Mouse (Mus musculus) midbrain, embryonic 11.5 days (tissue): Measurements from ENCODE around the gene Olfr190. TPM values are rescaled to one million over a fixed set of nuclear protein-coding genes. Genes with fewer than 3 reads are reported as not detected.
"Not testable (repeated sequence)": the region's sequence is repeated elsewhere in the genome, so short reads cannot be mapped to it uniquely, and the experiment has no call there.

Source experiments
- ATAC-seq: fragments of 200-750 bp; cut with Nextera tagmentation; 2 replicates; pipeline ENCODE4 v1.8.0; 2017; ENCODE audit warnings: moderate TSS enrichment, moderate library complexity; ENCODE audit not compliant: low FRiP score
- DNase-seq: peaks from one replicate; pipeline ENCODE4 v3.0.0; 2015; ENCODE audit warnings: low spot score; ENCODE audit errors: missing footprints
- H3K27ac ChIP-seq: fragments of 300-500 bp; sonication (generic); 2 replicates; pipeline ENCODE4 v1.5.1; 2014; ENCODE audit warnings: low read depth, low read length
- H3K27me3 ChIP-seq: fragments of 300-500 bp; sonication (generic); 2 replicates; pipeline ENCODE4 v1.6.1; 2014; ENCODE audit warnings: mild to moderate bottlenecking, low read length, moderate library complexity, mixed read lengths; ENCODE audit not compliant: control insufficient read depth, insufficient read depth
- H3K36me3 ChIP-seq: fragments of 300-500 bp; sonication (generic); 2 replicates; pipeline ENCODE4 v1.6.1; 2014; ENCODE audit warnings: mild to moderate bottlenecking, low read length, moderate library complexity, mixed read lengths; ENCODE audit not compliant: control insufficient read depth, insufficient read depth
- H3K4me1 ChIP-seq: fragments of 300-500 bp; sonication (generic); 2 replicates; pipeline ENCODE4 v1.6.1; 2014; ENCODE audit warnings: low read length; ENCODE audit not compliant: control insufficient read depth, insufficient read depth
- H3K4me2 ChIP-seq: fragments of 300-500 bp; sonication (generic); 2 replicates; pipeline ENCODE4 v1.6.1; 2014; ENCODE audit warnings: mild to moderate bottlenecking, moderate library complexity
- H3K4me3 ChIP-seq: fragments of 300-500 bp; sonication (generic); 2 replicates; pipeline ENCODE4 v1.5.1; 2014; ENCODE audit warnings: low read depth, low read length
- H3K9ac ChIP-seq: fragments of 300-500 bp; sonication (generic); 2 replicates; pipeline ENCODE4 v1.6.1; 2014; ENCODE audit warnings: low read length
- H3K9me3 ChIP-seq: fragments of 300-500 bp; sonication (generic); 2 replicates; pipeline ENCODE4 v1.6.1; 2016; ENCODE audit warnings: low read length; ENCODE audit not compliant: control insufficient read depth
- WGBS: fragments of 180-500 bp; shearing (Covaris S2); extraction: QIAGEN DNeasy Blood & Tissue Kit; methylation state at CpG from one replicate; pipeline ENCODE4 v1.1.7; 2014; 5-methylcytosine and 5-hydroxymethylcytosine counted together
- polyA plus RNA-seq: library from polyadenylated mRNA; unstranded; fragments of >200 nt; fragmentation: Nextera tagmentation; extraction: Ambion mirVana; gene quantifications from 2 replicates; pipeline ENCODE4 v1.2.1, GENCODE M21; 2014

The Olfr190 gene
- polyA plus RNA-seq, 1 experiment from 2014 or later, result not detected

GRCm38 (mm10) chr16:59062411-59062810 is 15.4 kb downstream of the Olfr190 start:
- not testable (repeated sequence) for H3K9ac ChIP-seq, H3K27ac ChIP-seq, H3K27me3 ChIP-seq, H3K4me1 ChIP-seq, H3K4me2 ChIP-seq, DNase-seq, H3K9me3 ChIP-seq, H3K36me3 ChIP-seq, H3K4me3 ChIP-seq, ATAC-seq
- 82% methylated on average over 3 of the region's 3 CpGs for WGBS

GRCm38 (mm10) chr16:59049286-59049685 is 28.5 kb downstream of the Olfr190 start:
- H3K4me1 ChIP-seq, H3K27ac ChIP-seq, H3K27me3 ChIP-seq, H3K36me3 ChIP-seq, H3K9ac ChIP-seq, H3K4me2 ChIP-seq, H3K4me3 ChIP-seq, H3K9me3 ChIP-seq, ATAC-seq, DNase-seq: not testable (repeated sequence)
- 95% methylated on average over 2 of the region's 2 CpGs for WGBS

GRCm38 (mm10) chr16:59048860-59049259 is 28.9 kb downstream of the Olfr190 start:
- Histone ChIP-seq H3K4me1 (no peaks in the 10 kb centered on the region), H3K4me2 (no peak overlapping the region), H3K36me3 (no peaks in the 10 kb centered on the region), H3K27ac (no peak overlapping the region), H3K9me3 (no peaks in the 10 kb centered on the region), H3K9ac (no peak overlapping the region), H3K27me3 (no peaks in the 10 kb centered on the region), H3K4me3 (no peak overlapping the region)
- 72% methylated on average over 1 of the region's 1 CpGs for WGBS
- no peak for DNase-seq
- no peak for ATAC-seq

DNA sequence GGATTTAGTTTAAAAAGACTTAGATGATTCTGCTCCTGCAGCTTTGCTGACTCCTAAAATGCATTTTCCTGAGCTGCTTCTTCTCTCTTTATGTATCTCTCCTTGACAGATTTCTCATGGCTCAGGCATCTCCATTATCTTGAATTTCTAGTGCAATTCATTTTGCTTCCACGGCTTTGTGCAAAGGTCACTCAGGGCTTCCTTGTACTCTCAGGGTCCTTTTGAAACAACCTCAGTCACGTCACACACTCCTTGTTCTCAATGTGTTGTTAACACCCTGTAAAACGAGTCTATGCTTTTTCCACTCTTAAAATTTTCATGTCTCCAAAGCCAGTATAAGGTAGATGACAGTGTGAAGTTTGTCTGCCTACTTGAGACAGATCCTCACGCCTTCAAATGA is 30.2 kb downstream of the Olfr190 start:
- H3K9me3 ChIP-seq, result no peaks in the 10 kb centered on the region
- DNase-seq, result no peak
- no peak overlapping the region for H3K9ac ChIP-seq
- H3K27me3 ChIP-seq, result no peaks in the 10 kb centered on the region
- ATAC-seq, result no peak
- WGBS, result 70% methylated on average over 4 of the region's 4 CpGs
- no peak overlapping the region for H3K27ac ChIP-seq
- H3K36me3 ChIP-seq, result no peaks in the 10 kb centered on the region
- H3K4me1 ChIP-seq, result no peaks in the 10 kb centered on the region
- H3K4me2 ChIP-seq, result no peak overlapping the region
- H3K4me3 ChIP-seq, result no peak overlapping the region

DNA sequence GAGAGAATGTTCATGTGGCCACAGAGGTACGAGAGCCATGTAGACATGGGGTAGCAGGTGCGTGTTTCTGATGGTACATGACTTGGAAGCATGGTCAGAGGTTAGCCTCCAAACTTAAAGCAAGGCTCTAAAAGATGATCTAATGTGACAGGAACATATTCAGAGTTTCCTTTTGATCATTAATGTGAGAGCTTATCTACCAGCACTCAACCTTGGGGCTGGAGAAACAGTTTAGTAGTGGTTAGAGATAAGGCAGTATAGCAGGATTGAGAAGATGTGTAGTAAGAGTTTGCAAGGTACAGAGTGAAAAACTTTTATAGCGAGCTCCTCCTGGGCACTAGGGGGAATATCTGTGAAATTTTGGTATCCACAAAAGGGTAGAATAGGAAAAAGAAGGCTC is 32.0 kb downstream of the Olfr190 start:
- ATAC-seq (no peak), DNase-seq (no peak)
- Histone ChIP-seq H3K36me3 (no peaks in the 10 kb centered on the region), H3K27ac (no peak overlapping the region), H3K4me1 (no peaks in the 10 kb centered on the region), H3K4me3 (no peak overlapping the region), H3K4me2 (no peak overlapping the region), H3K9ac (no peak overlapping the region), H3K27me3 (no peaks in the 10 kb centered on the region), H3K9me3 (no peaks in the 10 kb centered on the region)
- 90% methylated on average over 3 of the region's 3 CpGs for WGBS

DNA sequence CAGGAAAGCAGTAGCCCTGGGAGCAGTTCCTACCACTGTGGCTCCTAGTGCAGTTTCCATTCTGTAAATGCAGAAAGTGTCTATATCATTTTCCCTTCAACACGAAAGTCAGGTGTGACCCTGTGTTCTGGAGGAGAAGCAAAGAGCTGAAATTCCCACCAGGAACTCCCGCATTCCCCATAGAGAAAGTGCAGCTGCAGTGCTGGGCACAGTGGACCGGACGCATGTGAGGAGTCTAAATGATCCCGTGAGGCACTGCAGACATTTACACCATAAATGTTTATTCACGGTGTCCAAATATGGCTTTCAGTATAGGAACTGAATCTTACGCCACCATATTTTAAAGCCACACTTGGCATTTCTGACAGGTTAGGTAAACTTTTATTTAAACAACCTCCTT is 38.1 kb downstream of the Olfr190 start, which contains the start of gene Olfr187:
Gene Olfr187, minus strand, starts transcription at position 58 of the 400 bp plus-strand sequence.
- no peak for ATAC-seq
- Histone ChIP-seq H3K4me1 (no peaks in the 10 kb centered on the region), H3K4me2 (no peak within 1 kb of the TSS), H3K9ac (no peak within 1 kb of the TSS), H3K27ac (no peak within 1 kb of the TSS), H3K27me3 (no peaks in the 10 kb centered on the region), H3K36me3 (no peaks in the 10 kb centered on the region), H3K9me3 (no peaks in the 10 kb centered on the region), H3K4me3 (no peak within 1 kb of the TSS)
- 91% methylated on average over 7 of the region's 7 CpGs for WGBS
- no peak for DNase-seq

GRCm38 (mm10) chr16:59030191-59030590 is 47.6 kb downstream of the Olfr190 start, which contains the start of gene Olfr186:
Olfr186 (minus strand) TSS chr16:59030291.
- no peak within 1 kb of the TSS for H3K27ac ChIP-seq
- no peak within 1 kb of the TSS for H3K4me2 ChIP-seq
- H3K36me3 ChIP-seq, result no peaks in the 10 kb centered on the region
- no peak for ATAC-seq
- H3K9ac ChIP-seq, result no peak within 1 kb of the TSS
- H3K4me1 ChIP-seq, result no peaks in the 10 kb centered on the region
- no peaks in the 10 kb centered on the region for H3K9me3 ChIP-seq
- 92% methylated on average over 4 of the region's 4 CpGs for WGBS
- no peak within 1 kb of the TSS for H3K4me3 ChIP-seq
- DNase-seq, result no peak
- no peaks in the 10 kb centered on the region for H3K27me3 ChIP-seq

Other genes starting within 250 kb of the Olfr190 start
- gene Olfr177, start 203.2 kb downstream of the Olfr190 start, polyA plus RNA-seq, result not detected in 2 replicates
- not detected in 2 replicates for gene Olfr178, start 185.9 kb downstream of the Olfr190 start, polyA plus RNA-seq
- gene Olfr181, start 149.2 kb downstream of the Olfr190 start, polyA plus RNA-seq, result not detected in 2 replicates
- not detected in 2 replicates for gene Olfr180, start 148.6 kb downstream of the Olfr190 start, polyA plus RNA-seq
- gene Olfr183, start 82.6 kb downstream of the Olfr190 start, polyA plus RNA-seq, result not detected in 2 replicates
- gene Olfr186, start 47.7 kb downstream of the Olfr190 start, polyA plus RNA-seq, result not detected in 2 replicates
- gene Olfr187, start 38.2 kb downstream of the Olfr190 start, polyA plus RNA-seq, result not detected in 2 replicates
- gene Olfr191, start 11.8 kb upstream of the Olfr190 start, polyA plus RNA-seq, result not detected in 2 replicates
- gene Olfr193, start 33.9 kb upstream of the Olfr190 start, polyA plus RNA-seq, result not detected in 2 replicates
- not detected in 2 replicates for gene Olfr194, start 43.1 kb upstream of the Olfr190 start, polyA plus RNA-seq
- gene Olfr195, start 69.0 kb upstream of the Olfr190 start, polyA plus RNA-seq, result not detected in 2 replicates
- gene Olfr196, start 92.4 kb upstream of the Olfr190 start, polyA plus RNA-seq, result not detected in 2 replicates
- gene Olfr198, start 125.5 kb upstream of the Olfr190 start, polyA plus RNA-seq, result not detected in 2 replicates
- not detected in 2 replicates for gene Olfr199, start 141.8 kb upstream of the Olfr190 start, polyA plus RNA-seq
- gene Olfr201, start 194.6 kb upstream of the Olfr190 start, polyA plus RNA-seq, result not detected in 2 replicates
- not detected in 2 replicates for gene Olfr202, start 208.8 kb upstream of the Olfr190 start, polyA plus RNA-seq
- not detected in 2 replicates for gene Olfr203, start 220.9 kb upstream of the Olfr190 start, polyA plus RNA-seq
- not detected in 2 replicates for gene Olfr204, start 240.2 kb upstream of the Olfr190 start, polyA plus RNA-seq